Mouse (Mus musculus): ENCODE measurements around the gene Dbx1. TPM values are rescaled to one million over a fixed set of nuclear protein-coding genes. Genes with fewer than 3 reads are reported as not detected.

The Dbx1 gene
- polyA plus RNA-seq, 1 experiment from 2014 or later: 52.8 TPM

GRCm38 (mm10) chr7:49583176-49583575, 53.5 kb downstream of the Dbx1 start:
- H3K4me3 ChIP-seq (replicated peaks; ENCODE audit: low read depth, low read length): no peak overlapping the region
- peaks cover 57% of the 10 kb centered on the region for H3K36me3 ChIP-seq (ENCODE audit: control insufficient read depth, insufficient read depth, low read length)
- no peaks in the 10 kb centered on the region for H3K9me3 ChIP-seq (ENCODE audit: control insufficient read depth, low read length)
- ATAC-seq (ENCODE audit: low FRiP score, low TSS enrichment): no peak
- no peaks in the 10 kb centered on the region for H3K27me3 ChIP-seq (ENCODE audit: control insufficient read depth, insufficient read depth, low read length)
- no peak overlapping the region for H3K9ac ChIP-seq (replicated peaks; ENCODE audit: low read length)
- no peak overlapping the region for H3K27ac ChIP-seq (replicated peaks; ENCODE audit: low read depth, low read length)
- no peaks in the 10 kb centered on the region for H3K4me1 ChIP-seq (ENCODE audit: control insufficient read depth, insufficient read depth, low read length)
- DNase-seq: no peak
- H3K4me2 ChIP-seq (ENCODE audit: low read length): no peak overlapping the region
- 88% methylated on average over 6 of the region's 6 CpGs for WGBS

GRCm38 (mm10) chr7:49582551-49582950, 54.1 kb downstream of the Dbx1 start:
- no peaks in the 10 kb centered on the region for H3K4me1 ChIP-seq (ENCODE audit: control insufficient read depth, insufficient read depth, low read length)
- no peak overlapping the region for H3K27ac ChIP-seq (replicated peaks; ENCODE audit: low read depth, low read length)
- no peak overlapping the region for H3K9ac ChIP-seq (replicated peaks; ENCODE audit: low read length)
- no peak overlapping the region for H3K4me2 ChIP-seq (ENCODE audit: low read length)
- H3K9me3 ChIP-seq (ENCODE audit: control insufficient read depth, low read length): no peaks in the 10 kb centered on the region
- peaks cover 55% of the 10 kb centered on the region for H3K36me3 ChIP-seq (ENCODE audit: control insufficient read depth, insufficient read depth, low read length)
- no peak for DNase-seq
- H3K27me3 ChIP-seq (ENCODE audit: control insufficient read depth, insufficient read depth, low read length): no peaks in the 10 kb centered on the region
- no peak for ATAC-seq (ENCODE audit: low FRiP score, low TSS enrichment)
- H3K4me3 ChIP-seq (replicated peaks; ENCODE audit: low read depth, low read length): no peak overlapping the region
- 92% methylated on average over 7 of the region's 7 CpGs for WGBS

- Histone ChIP-seq H3K27ac (replicated peaks; ENCODE audit: low read depth, low read length) (no peak overlapping the region), H3K36me3 (ENCODE audit: control insufficient read depth, insufficient read depth, low read length) (peaks cover 51% of the 10 kb centered on the region), H3K27me3 (ENCODE audit: control insufficient read depth, insufficient read depth, low read length) (no peaks in the 10 kb centered on the region), H3K9me3 (ENCODE audit: control insufficient read depth, low read length) (no peaks in the 10 kb centered on the region), H3K4me1 (ENCODE audit: control insufficient read depth, insufficient read depth, low read length) (no peaks in the 10 kb centered on the region), H3K4me3 (replicated peaks; ENCODE audit: low read depth, low read length) (no peak overlapping the region), H3K4me2 (ENCODE audit: low read length) (no peak overlapping the region), H3K9ac (replicated peaks; ENCODE audit: low read length) (no peak overlapping the region)
- DNase-seq: no peak
- no peak for ATAC-seq (ENCODE audit: low FRiP score, low TSS enrichment)
- 87% methylated on average over 2 of the region's 2 CpGs for WGBS
Observed at GRCm38 (mm10) chr7:49581951-49582350, 54.7 kb downstream of the Dbx1 start.

Other genes with a start within 250 kb of the Dbx1 start
- 2.2 and 2.7 TPM in 2 replicates for gene Htatip2, start 122.3 kb upstream of the Dbx1 start, polyA plus RNA-seq (2014; fragmentation: Nextera tagmentation; extraction: Ambion mirVana)
- gene Prmt3, start 141.5 kb upstream of the Dbx1 start, polyA plus RNA-seq (2014; fragmentation: Nextera tagmentation; extraction: Ambion mirVana): 47.6 and 60.8 TPM in 2 replicates

Measured in midbrain, embryonic 14.5 days (tissue).